Mouse (Mus musculus) c-Kit-positive CD71-positive TER-119-negative erythroid progenitor cells, embryonic 14.5 days (primary cell): ENCODE measurements around the gene Gkn3.
A peak's percentile ranks its signal among the peaks of the same experiment; 100 is the strongest.

Experiments used
- DNase-seq: peaks from one replicate; pipeline ENCODE4 v3.0.0-alpha.2; 2013; ENCODE audit warnings: low read depth

Gkn3 gene

GRCm38 (mm10) chr6:87388877-87389276 is at the start of gene Gkn3:
Gkn3 (minus strand) TSS chr6:87388935.
- DNase-seq, result no peak

GRCm38 (mm10) chr6:87436745-87437144 is 48.0 kb upstream of the Gkn3 start:
- DNase-seq, result no peak

- DNase-seq, result no peak
Observed at GRCm38 (mm10) chr6:87435791-87436190, 47.1 kb upstream of the Gkn3 start.

GRCm38 (mm10) chr6:87428487-87429044 is 39.8 kb upstream of the Gkn3 start, which contains the start of gene Bmp10:
Bmp10 (plus strand) TSS chr6:87428994.
- DNase-seq, result no peak

- no peak for DNase-seq
Observed at GRCm38 (mm10) chr6:87427616-87428015, 38.9 kb upstream of the Gkn3 start.

- no peak for DNase-seq
Observed at GRCm38 (mm10) chr6:87426954-87427353, 38.2 kb upstream of the Gkn3 start.

- DNase-seq, result no peak
Observed at GRCm38 (mm10) chr6:87424037-87424816, 35.5 kb upstream of the Gkn3 start.

GRCm38 (mm10) chr6:87422304-87422703 is 33.6 kb upstream of the Gkn3 start:
- no peak for DNase-seq

- no peak for DNase-seq
Observed at GRCm38 (mm10) chr6:87412011-87412410, 23.3 kb upstream of the Gkn3 start.

- no peak for DNase-seq
Observed at GRCm38 (mm10) chr6:87401456-87401855, 12.7 kb upstream of the Gkn3 start.

GRCm38 (mm10) chr6:87399886-87400566 is 11.3 kb upstream of the Gkn3 start:
- DNase-seq, result no peak

- peak; percentile 51 for DNase-seq
Observed at GRCm38 (mm10) chr6:87399137-87399536, 10.4 kb upstream of the Gkn3 start.

- no peak for DNase-seq
Observed at GRCm38 (mm10) chr6:87394783-87395182, 6.0 kb upstream of the Gkn3 start.

GRCm38 (mm10) chr6:87393466-87394205 is 4.9 kb upstream of the Gkn3 start:
- no peak for DNase-seq

- DNase-seq, result no peak
Observed at GRCm38 (mm10) chr6:87389455-87389989, 787 bp upstream of the Gkn3 start.

GRCm38 (mm10) chr6:87386681-87387080 is 2.1 kb downstream of the Gkn3 start:
- no peak for DNase-seq

- peak; percentile 52 for DNase-seq
Observed at GRCm38 (mm10) chr6:87386203-87386602, 2.5 kb downstream of the Gkn3 start.

GRCm38 (mm10) chr6:87384761-87385160 is 4.0 kb downstream of the Gkn3 start:
- no peak for DNase-seq

- no peak for DNase-seq
Observed at GRCm38 (mm10) chr6:87383926-87384691, 4.6 kb downstream of the Gkn3 start.

- DNase-seq, result no peak
Observed at GRCm38 (mm10) chr6:87373057-87373456, 15.7 kb downstream of the Gkn3 start, which contains the start of gene Gkn2. Gkn2 (plus strand) TSS chr6:87373357.

GRCm38 (mm10) chr6:87369223-87369622 is 19.5 kb downstream of the Gkn3 start:
- DNase-seq, result no peak
